Mouse (Mus musculus): ENCODE measurements around the gene Gpr155.

DNA sequence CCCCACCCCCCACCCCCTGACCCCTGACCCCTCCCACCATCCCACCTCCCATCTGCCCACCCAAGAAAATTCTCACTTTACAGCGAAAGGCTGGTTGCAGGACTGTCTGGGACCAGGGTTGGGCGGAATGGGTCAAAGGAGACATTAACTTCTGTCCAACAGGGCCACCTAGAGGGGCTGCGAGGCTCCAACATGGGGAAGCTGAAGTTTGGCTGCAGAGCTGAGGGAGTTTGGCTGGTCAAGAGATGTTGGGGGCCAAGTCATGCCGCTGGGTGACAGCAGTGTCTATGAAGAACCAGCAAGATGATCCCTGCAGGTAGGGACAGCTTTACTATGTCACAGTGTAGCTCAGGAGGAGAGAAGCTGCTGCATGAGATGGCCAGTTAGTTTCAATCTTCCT, 32.9 kb upstream of the Gpr155 start:
- TF ChIP-seq MYC (IDR thresholded peaks at IDR 0.05; ENCODE audit: low read depth, low read length) (no peak), EP300 (IDR thresholded peaks at IDR 0.05; ENCODE audit: low read depth in 1 of 2, low read length in 2 of 2) (no peak), CTCF (IDR thresholded peaks at IDR 0.05 in 2 of 3, conservative IDR thresholded peaks at IDR 0.05 in 1 of 3; ENCODE audit: control insufficient read depth in 1 of 3, insufficient read depth in 1 of 3, low read depth in 2 of 3, low read length in 3 of 3, poor library complexity in 1 of 3, severe bottlenecking in 1 of 3) (peak in 2 of 3 experiments; percentile 60 to 65; a peak in 5 of 6 replicates), TAL1 (IDR thresholded peaks at IDR 0.05; ENCODE audit: low read length) (no peak), ETS1 (IDR thresholded peaks at IDR 0.05; ENCODE audit: low read depth, low read length) (no peak), BHLHE40 (IDR thresholded peaks at IDR 0.05; ENCODE audit: borderline replicate concordance, low read depth, low read length) (no peak), ZC3H11A (IDR thresholded peaks at IDR 0.05; ENCODE audit: low read depth, low read length) (peak; percentile 34; the same call in 1 of the 2 replicates), GABPA (IDR thresholded peaks at IDR 0.05; ENCODE audit: low read depth, low read length) (no peak), E2F4 (IDR thresholded peaks at IDR 0.05; ENCODE audit: borderline replicate concordance, low read depth, low read length) (no peak), TCF12 (IDR thresholded peaks at IDR 0.05; ENCODE audit: low read depth, low read length) (no peak)

Measured in MEL (cell line).